Mouse (Mus musculus): ENCODE measurements around the gene Med25.

DNA sequence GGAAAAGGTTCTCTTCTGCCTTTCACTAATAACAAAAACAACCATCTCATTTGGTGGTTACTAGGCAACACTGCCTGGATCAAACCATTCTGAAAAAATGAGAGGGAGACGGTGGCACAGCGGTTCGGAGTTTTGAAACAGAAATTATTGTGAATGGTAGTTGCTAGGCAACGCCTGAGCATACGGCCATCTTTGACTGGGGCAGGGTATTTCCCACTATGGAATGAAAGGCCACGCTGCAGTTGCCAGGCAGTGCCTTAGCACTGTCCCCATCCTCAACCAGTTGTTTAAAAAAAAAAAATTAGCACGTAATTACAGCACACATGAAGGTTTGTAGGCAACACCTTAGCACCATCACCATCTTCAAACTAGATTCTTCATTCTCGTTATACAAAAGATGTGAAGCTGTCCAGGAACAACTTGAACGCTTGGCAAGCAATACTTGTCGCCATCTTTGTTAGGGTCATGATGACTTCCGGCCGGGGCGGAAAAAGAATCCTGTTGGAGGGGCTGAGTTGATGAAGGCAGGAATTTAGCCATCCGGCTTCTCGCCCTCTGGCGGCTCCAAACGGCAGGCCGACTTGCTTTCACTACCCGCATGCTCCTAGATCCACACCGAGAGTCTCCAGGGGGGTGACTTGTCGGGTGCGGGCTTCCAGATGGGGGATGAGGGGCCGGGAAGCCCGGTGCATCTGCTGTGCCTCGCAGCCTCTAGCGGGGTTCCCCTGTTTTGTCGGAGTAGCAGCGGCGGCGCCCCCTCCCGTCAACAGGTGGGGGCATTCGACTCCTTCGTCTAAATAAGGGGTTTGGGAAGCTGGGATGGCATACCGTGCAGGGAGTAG lies 3.3 kb upstream of the Med25 start, which contains the start of gene Fuz:
- TF ChIP-seq GATA1 (IDR thresholded peaks at IDR 0.05; ENCODE audit: borderline replicate concordance, low read length), result no peak
- no peak for TF ChIP-seq FLI1 (IDR thresholded peaks at IDR 0.05; ENCODE audit: low read length)
